Mouse (Mus musculus) adrenal gland, postnatal 0 days (tissue): ENCODE results near the gene Ntn5. TPM values are rescaled to one million over a fixed set of nuclear protein-coding genes. Genes with fewer than 3 reads are reported as not detected.

Source experiments
- polyA plus RNA-seq: library from polyadenylated mRNA; unstranded; fragments of >200 nt; fragmentation: Nextera tagmentation; extraction: Ambion mirVana; gene quantifications from 2 replicates; pipeline ENCODE4 v1.2.1, GENCODE M21; 2015

Gene Ntn5
- polyA plus RNA-seq, result 0.25 TPM in 1 of 2 replicates, not detected in the other

DNA sequence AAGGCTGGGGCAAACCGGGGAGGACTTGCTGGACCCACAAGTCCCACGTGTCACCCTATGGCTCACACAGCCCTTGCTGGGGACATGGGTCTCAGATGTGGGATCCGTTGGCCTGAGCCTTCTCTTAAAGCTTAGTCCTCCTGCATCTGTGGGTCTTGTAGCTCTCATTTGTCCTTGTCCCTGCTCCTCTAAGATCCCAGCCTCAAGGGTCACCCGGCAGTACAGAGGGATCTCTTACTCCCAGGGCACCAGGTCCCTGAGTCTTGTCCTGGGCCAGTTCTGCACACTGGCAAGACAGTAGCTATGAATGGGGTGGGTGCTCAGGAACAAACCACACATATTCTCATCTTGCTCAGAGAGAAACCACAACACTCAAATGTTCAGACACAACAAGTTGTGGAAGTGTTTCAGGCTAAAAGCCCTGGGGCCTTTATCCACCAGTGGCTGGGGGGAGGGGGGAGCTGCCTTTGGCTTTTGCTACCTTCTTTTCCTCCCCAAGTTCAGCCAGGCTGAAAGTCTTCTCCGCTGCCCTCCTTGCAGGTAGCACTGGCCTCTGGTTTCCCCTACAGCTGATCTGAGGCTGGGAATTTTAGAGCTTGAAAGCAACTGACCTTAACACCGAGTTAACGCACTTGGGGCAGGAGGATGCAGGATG is at the start of gene Ntn5:
Gene Ntn5, plus strand, starts transcription at position 627 of the 655 bp plus-strand sequence.

GRCm38 (mm10) chr7:45639561-45640027 is 44.2 kb upstream of the Ntn5 start, which contains the start of gene Mamstr:
Gene Mamstr, plus strand, starts transcription at chr7:45639977.

DNA sequence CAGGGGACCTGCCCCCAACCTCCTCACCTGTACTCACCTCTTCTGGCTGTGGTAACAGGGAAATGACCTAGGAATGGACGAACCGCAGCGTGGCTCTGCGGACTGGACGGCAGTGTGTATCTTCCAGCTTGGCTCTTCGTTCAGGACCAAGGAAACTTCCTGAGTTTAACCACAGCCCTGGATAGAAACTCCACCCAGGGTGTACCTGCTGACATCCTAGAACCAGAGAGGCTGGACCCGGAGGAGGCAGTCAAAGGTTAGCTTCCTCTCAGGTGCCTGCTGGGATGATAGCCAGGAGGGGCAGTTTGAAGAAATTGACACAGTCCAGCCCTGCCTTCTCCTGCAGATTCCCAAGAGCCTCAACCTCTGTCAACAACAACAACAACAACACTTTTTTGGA is 17.7 kb upstream of the Ntn5 start, which contains the start of gene Fut2:
Gene Fut2, minus strand, starts transcription at position 234 of the 400 bp plus-strand sequence.

GRCm38 (mm10) chr7:45693921-45694591 is 10.2 kb downstream of the Ntn5 start, which contains the start of gene Sec1:
Gene Sec1, minus strand, starts transcription at chr7:45694402.

DNA sequence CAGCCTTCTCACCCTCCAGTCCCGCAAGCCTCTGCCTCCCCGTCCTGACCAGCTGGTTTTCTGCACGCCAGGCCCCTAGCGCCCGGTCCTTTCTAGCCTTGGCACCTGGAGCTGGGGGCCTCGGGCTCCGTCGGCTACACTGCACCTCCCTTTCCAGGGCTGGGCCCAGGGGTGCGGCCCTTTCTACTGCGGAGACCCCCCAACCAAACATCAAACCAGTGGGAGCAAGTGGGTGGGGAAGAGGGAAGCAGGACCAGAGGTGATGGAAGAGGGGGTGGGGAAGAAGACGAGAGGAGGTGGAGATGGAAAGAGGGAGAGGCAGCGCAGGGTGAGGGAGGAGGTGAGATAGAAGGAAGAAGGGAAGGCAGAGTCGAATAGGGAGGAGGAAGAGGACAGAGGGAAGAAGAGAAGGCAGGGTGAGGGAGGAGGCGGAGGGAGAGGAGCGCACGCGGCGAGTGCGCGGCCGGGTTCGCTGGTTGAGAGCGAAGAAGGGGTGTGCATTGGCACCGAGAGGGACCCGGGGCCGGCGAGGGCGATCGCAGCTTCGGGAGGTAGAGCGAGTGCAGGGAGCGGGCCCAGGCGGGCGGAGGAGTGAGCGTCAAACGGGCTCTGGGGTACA is 15.8 kb downstream of the Ntn5 start, which contains the start of gene Car11:
Gene Car11, plus strand, starts transcription at position 321 of the 619 bp plus-strand sequence.

DNA sequence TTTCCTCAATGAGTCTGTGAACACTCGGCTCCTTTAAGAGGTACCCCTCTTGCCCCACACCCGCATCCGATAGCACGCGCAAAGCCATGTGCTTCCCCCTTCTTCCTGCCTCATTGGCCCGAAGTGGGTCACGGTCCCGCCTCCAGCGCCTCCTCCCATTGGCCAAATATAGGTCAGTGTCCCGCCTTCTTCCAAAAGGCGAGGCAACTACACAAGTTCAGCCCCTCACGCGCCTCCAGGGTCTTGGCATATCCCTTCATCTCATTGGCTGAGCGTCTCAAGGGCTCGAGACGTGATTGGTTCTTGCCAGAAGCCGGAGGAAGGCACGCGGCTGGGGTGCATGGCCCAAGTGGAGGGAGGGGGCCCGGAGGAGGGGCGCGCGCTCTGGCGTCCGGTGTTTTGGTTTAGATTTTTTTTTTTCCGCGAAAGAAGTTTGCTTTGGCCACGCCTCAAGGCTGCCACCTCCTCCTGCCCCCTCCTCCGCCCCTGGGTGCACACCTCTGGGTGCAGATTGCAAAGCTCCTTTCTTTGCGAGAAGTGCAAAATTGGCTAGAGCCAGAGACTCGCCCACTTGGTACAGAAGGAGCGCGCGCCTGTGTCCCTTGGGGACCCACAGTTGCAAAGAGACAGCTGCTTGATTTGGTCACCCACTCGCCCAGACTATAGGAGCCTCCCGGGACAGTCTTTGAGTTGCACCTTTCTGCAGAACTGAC is 21.1 kb downstream of the Ntn5 start, which contains the start of gene Dbp:
Gene Dbp, plus strand, starts transcription at position 359 of the 713 bp plus-strand sequence.

DNA sequence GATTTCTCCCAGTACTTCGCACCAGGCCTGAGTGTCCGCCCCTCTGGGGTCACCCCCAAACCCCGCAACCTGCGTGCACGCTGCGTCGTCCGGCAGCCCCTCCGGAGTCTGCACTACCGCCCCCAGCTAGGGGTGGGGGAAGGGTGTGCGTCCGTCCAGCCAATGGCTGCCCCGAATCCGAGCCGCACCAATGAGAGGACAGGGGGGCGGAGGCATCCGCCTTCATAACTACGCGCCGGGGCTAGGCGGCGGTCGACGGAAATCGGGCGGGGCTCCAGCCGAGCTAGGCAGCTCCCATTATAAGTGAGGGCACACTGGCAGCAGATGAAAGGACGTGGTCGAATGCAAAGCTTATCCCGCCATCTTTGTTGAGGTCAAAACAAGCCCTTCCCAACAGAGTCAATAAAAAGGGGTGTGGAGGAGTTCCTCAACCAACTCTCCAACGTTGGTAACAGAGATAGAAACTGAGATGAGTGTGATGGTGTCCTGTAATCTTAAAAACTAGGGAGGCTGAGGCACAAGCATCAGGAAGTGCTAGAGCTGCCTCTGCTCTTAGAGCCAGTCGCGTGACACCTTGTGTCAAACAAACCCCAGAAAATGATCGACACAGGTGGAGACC is 31.4 kb downstream of the Ntn5 start, which contains the start of gene Rpl18:
Gene Rpl18, plus strand, starts transcription at position 368 of the 619 bp plus-strand sequence.

DNA sequence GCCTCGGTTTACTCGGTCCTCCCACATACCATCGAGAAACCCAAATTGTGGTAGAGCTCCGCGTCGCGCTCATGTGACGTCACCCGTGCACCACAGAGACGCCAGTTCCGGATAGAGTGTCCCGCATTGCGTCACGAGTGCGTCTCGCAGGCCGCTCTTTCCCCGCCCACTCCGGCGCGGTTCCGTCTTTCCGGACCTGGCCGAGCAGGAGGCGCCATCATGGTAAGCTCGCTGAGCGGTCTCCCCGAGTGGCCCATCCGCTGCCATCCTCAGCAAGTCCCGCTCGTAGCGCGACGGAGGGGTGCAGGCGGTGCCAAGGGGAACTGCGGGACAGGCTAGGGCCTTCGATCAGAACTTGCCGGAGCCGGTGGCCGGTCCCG is 34.1 kb downstream of the Ntn5 start, which contains the start of gene Sphk2:
Gene Sphk2, minus strand, starts transcription at position 85 of the 380 bp plus-strand sequence.

DNA sequence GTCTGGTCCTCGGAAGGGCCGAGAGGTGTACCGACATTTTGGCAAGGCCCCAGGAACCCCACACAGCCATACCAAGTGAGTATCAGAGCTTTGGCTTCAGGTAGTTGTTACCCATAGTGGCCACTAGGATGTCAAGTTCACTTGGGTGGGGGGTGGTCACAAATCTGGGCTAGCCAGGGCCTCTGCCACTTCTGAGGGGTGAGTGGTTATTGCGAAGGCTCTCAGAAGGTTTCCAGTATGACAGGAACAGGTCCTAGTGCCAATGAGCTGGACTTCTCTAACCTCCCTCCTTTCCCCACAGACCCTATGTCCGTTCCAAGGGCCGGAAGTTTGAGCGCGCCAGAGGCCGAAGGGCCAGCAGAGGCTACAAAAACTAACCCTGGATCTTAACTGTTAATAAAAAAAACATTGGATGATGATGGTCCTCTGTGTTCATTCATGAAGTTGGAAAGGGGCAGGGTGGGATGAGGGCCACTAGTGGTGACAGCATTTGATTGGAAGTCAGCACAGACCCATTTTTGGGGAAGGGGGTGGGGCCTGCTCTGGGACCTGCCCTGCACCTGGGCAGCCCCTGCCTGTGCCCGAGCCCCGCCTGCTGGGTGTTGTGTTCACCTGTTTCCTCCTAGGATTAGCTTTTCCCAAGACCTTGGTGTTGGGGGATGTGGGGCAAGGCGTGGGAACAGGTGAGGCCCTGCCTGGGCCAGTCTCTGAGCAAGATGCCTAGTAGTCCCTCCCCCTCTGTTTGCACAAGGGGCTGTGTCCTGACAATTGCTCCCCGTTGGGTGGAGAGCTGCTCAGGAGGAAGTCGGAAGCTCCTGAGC is 36.8 kb downstream of the Ntn5 start, which contains the start of gene Fam83e:
Gene Fam83e, plus strand, starts transcription at position 800 of the 821 bp plus-strand sequence.

DNA sequence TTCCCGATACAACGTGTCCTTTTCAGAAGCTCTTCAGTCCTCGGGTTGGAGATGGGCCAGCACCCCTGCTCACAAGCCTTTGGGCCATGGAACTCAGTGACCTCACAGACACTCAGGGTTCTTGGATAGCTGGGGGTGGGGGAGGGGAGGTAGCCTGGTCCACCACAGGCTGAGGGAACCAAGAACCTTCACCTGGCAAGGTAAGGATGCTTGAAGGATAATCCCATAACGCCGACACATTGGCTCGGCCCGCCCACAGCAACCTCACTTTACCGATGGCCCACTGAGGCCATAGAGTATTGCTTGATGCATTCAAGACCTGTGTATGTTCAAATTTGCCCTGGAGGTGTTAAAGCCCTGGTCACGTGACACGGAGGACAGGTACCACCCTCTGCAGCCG is 41.9 kb downstream of the Ntn5 start, which contains the start of gene Spaca4:
Gene Spaca4, minus strand, starts transcription at position 101 of the 400 bp plus-strand sequence.

Other genes with a start within 250 kb of the Ntn5 start
- 7.8 and 11.6 TPM in 2 replicates for gene Gys1, start 249.2 kb upstream of the Ntn5 start, polyA plus RNA-seq
- gene Ruvbl2, start 245.9 kb upstream of the Ntn5 start, polyA plus RNA-seq, result 45.5 and 60.2 TPM in 2 replicates
- 4,437 and 5,089 TPM in 2 replicates for gene Ftl1, start 224.1 kb upstream of the Ntn5 start, polyA plus RNA-seq
- 172 and 189 TPM in 2 replicates for gene Bax, start 217.1 kb upstream of the Ntn5 start, polyA plus RNA-seq
- 0.33 and 0.91 TPM in 2 replicates for gene Tulp2, start 202.1 kb upstream of the Ntn5 start, polyA plus RNA-seq
- 0.35 and 0.77 TPM in 2 replicates for gene Gm45808, start 197.2 kb upstream of the Ntn5 start, polyA plus RNA-seq
- gene Dhdh, start 195.2 kb upstream of the Ntn5 start, polyA plus RNA-seq, result 9.9 and 22.7 TPM in 2 replicates
- 163 and 205 TPM in 2 replicates for gene Nucb1, start 173.6 kb upstream of the Ntn5 start, polyA plus RNA-seq
- gene Ppp1r15a, start 157.8 kb upstream of the Ntn5 start, polyA plus RNA-seq, result 25.5 and 32.7 TPM in 2 replicates
- 8.4 and 12.0 TPM in 2 replicates for gene Plekha4, start 157.7 kb upstream of the Ntn5 start, polyA plus RNA-seq
- gene Hsd17b14, start 129.1 kb upstream of the Ntn5 start, polyA plus RNA-seq, result 1.1 and 3.2 TPM in 2 replicates
- gene Bcat2, start 113.9 kb upstream of the Ntn5 start, polyA plus RNA-seq, result 58.9 and 92.5 TPM in 2 replicates
- 0.57 and 1.8 TPM in 2 replicates for gene Fgf21, start 68.5 kb upstream of the Ntn5 start, polyA plus RNA-seq
- gene Fut1, start 66.7 kb upstream of the Ntn5 start, polyA plus RNA-seq, result 0.17 TPM in 1 of 2 replicates, not detected in the other
- 0.21 and 0.27 TPM in 2 replicates for gene Izumo1, start 62.2 kb upstream of the Ntn5 start, polyA plus RNA-seq
- gene Rasip1, start 56.5 kb upstream of the Ntn5 start, polyA plus RNA-seq, result 7.4 and 12.5 TPM in 2 replicates
- 5.8 and 7.0 TPM in 2 replicates for gene Mamstr, start 44.0 kb upstream of the Ntn5 start, polyA plus RNA-seq
- 0.12 and 0.36 TPM in 2 replicates for gene Fut2, start 17.6 kb upstream of the Ntn5 start, polyA plus RNA-seq
- gene Sec1, start 10.4 kb downstream of the Ntn5 start, polyA plus RNA-seq, result 0.14 and 0.33 TPM in 2 replicates
- 8.4 and 17.6 TPM in 2 replicates for gene Car11, start 15.8 kb downstream of the Ntn5 start, polyA plus RNA-seq
- gene Dbp, start 21.1 kb downstream of the Ntn5 start, polyA plus RNA-seq, result 40.4 and 69.7 TPM in 2 replicates
- 795 and 838 TPM in 2 replicates for gene Rpl18, start 31.4 kb downstream of the Ntn5 start, polyA plus RNA-seq
- 13.2 and 16.9 TPM in 2 replicates for gene Sphk2, start 34.0 kb downstream of the Ntn5 start, polyA plus RNA-seq
- gene Fam83e, start 37.2 kb downstream of the Ntn5 start, polyA plus RNA-seq, result 0.14 and 0.47 TPM in 2 replicates
- gene Spaca4, start 41.8 kb downstream of the Ntn5 start, polyA plus RNA-seq, result not detected in 2 replicates
- 1.4 and 2.0 TPM in 2 replicates for gene Lmtk3, start 99.7 kb downstream of the Ntn5 start, polyA plus RNA-seq
- gene Sult2b1, start 100.6 kb downstream of the Ntn5 start, polyA plus RNA-seq, result 0.54 and 0.91 TPM in 2 replicates
- gene Cyth2, start 130.6 kb downstream of the Ntn5 start, polyA plus RNA-seq, result 89.1 and 99.9 TPM in 2 replicates
- 0.36 and 0.38 TPM in 2 replicates for gene Kcnj14, start 140.8 kb downstream of the Ntn5 start, polyA plus RNA-seq
- gene Grwd1, start 146.9 kb downstream of the Ntn5 start, polyA plus RNA-seq, result 17.5 and 26.8 TPM in 2 replicates
- 60.1 and 83.7 TPM in 2 replicates for gene Kdelr1, start 188.8 kb downstream of the Ntn5 start, polyA plus RNA-seq
- 0.55 and 0.84 TPM in 2 replicates for gene Grin2d, start 194.4 kb downstream of the Ntn5 start, polyA plus RNA-seq
- gene Syngr4, start 212.7 kb downstream of the Ntn5 start, polyA plus RNA-seq, result 0.94 and 0.98 TPM in 2 replicates
- gene Tmem143, start 212.9 kb downstream of the Ntn5 start, polyA plus RNA-seq, result 5.0 and 10.1 TPM in 2 replicates
- 321 and 340 TPM in 2 replicates for gene Emp3, start 237.4 kb downstream of the Ntn5 start, polyA plus RNA-seq
- gene Ccdc114, start 240.1 kb downstream of the Ntn5 start, polyA plus RNA-seq, result 4.8 and 9.6 TPM in 2 replicates